Mouse (Mus musculus) common myeloid progenitor, adult 5-6 weeks (primary cell): Measurements from ENCODE around the gene Slc25a19. TPM values are rescaled to one million over a fixed set of nuclear protein-coding genes. Genes with fewer than 3 reads are reported as not detected.
A peak's percentile ranks its signal among the peaks of the same experiment; 100 is the strongest.
"Not testable (repeated sequence)": the region's sequence is repeated elsewhere in the genome, so short reads cannot be mapped to it uniquely, and the experiment has no call there.

Experiments
- ATAC-seq: replicated peaks from 2 replicates; pipeline ENCODE4 v1.8.0; 2016; ENCODE audit warnings: low read depth, mild to moderate bottlenecking, moderate TSS enrichment, inconsistent platforms; ENCODE audit not compliant: poor library complexity, severe bottlenecking
- total RNA-seq: library from RNA; stranded (forward); fragments of 200-1000, 187-1606 nt; gene quantifications from 2 replicates; pipeline ENCODE4 v1.2.3, GENCODE M21; 2017

Gene Slc25a19
- total RNA-seq, result 22.3 and 28.1 TPM in 2 replicates

GRCm38 (mm10) chr11:115627705-115628464 lies at the start of gene Slc25a19:
Gene Slc25a19, minus strand, starts transcription at chr11:115628295.
- ATAC-seq, result peak; percentile 96

GRCm38 (mm10) chr11:115677511-115677910 lies 49.4 kb upstream of the Slc25a19 start:
- no peak for ATAC-seq

GRCm38 (mm10) chr11:115676738-115677137 lies 48.6 kb upstream of the Slc25a19 start:
- ATAC-seq, result peak; percentile 54

- peak; percentile 59 for ATAC-seq
Observed at GRCm38 (mm10) chr11:115674235-115674865, 46.3 kb upstream of the Slc25a19 start.

GRCm38 (mm10) chr11:115673471-115674234 lies 45.6 kb upstream of the Slc25a19 start:
- no peak for ATAC-seq

GRCm38 (mm10) chr11:115672226-115672987 lies 44.3 kb upstream of the Slc25a19 start:
- ATAC-seq, result no peak

GRCm38 (mm10) chr11:115670451-115671050 lies 42.5 kb upstream of the Slc25a19 start:
- peak; percentile 52 for ATAC-seq

- no peak for ATAC-seq
Observed at GRCm38 (mm10) chr11:115663676-115664335, 35.7 kb upstream of the Slc25a19 start.

GRCm38 (mm10) chr11:115660376-115660775 lies 32.3 kb upstream of the Slc25a19 start:
- ATAC-seq, result no peak

GRCm38 (mm10) chr11:115658521-115658920 lies 30.4 kb upstream of the Slc25a19 start:
- no peak for ATAC-seq

- no peak for ATAC-seq
Observed at GRCm38 (mm10) chr11:115654128-115654527, 26.0 kb upstream of the Slc25a19 start.

GRCm38 (mm10) chr11:115653194-115653593 lies 25.1 kb upstream of the Slc25a19 start:
- no peak for ATAC-seq

- ATAC-seq, result no peak
Observed at GRCm38 (mm10) chr11:115651680-115652079, 23.6 kb upstream of the Slc25a19 start.

GRCm38 (mm10) chr11:115649706-115650105 lies 21.6 kb upstream of the Slc25a19 start:
- no peak for ATAC-seq

GRCm38 (mm10) chr11:115647459-115647858 lies 19.4 kb upstream of the Slc25a19 start:
- ATAC-seq, result peak; percentile 51

GRCm38 (mm10) chr11:115646439-115646838 lies 18.3 kb upstream of the Slc25a19 start:
- ATAC-seq, result no peak

- not testable (repeated sequence) for ATAC-seq
Observed at GRCm38 (mm10) chr11:115645498-115645897, 17.4 kb upstream of the Slc25a19 start.

- ATAC-seq, result no peak
Observed at GRCm38 (mm10) chr11:115644308-115644707, 16.2 kb upstream of the Slc25a19 start.

- ATAC-seq, result peak; percentile 53
Observed at GRCm38 (mm10) chr11:115643265-115643664, 15.2 kb upstream of the Slc25a19 start.
